Mouse (Mus musculus): ENCODE results near the gene Gipc3.

Gene Gipc3

DNA sequence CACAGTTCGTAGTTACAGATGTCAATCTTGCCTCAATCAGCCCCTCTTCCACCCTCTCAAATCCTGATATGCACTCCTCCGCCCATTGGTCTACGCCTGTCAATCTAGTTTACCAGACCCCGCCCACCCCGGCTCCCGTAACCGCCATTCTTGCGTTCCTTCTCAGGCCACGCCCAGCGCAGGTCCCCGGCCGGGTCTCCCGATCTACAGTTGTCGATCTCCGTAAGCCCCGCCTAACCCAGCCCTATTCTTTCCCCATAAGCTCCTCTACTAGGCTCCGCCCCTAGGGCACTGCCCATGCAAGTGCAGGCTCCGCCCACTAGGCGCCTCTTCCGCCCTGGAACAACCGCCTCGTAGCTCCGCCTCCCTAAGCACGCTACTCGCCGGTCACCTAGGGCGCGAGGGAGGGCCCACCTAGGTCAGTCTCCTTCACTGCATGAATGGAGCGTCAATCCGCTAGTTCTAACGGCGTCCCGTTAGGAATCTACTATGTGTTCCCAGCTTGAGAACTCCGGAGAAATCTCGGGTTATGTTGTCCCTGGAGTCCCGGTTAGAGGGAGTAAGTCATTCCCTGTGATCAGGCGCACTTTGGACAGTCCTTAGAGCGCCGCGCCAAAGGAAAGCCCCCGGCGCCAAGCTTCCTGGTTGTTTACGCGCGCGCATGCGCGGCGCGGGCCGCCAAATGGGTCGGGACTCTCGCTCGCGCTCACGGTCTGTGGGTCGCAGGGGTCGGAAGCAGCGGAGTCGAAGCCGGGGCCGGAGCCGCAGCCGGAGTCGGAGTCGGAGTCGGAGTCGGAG is 22.3 kb downstream of the Gipc3 start, which contains the start of gene Cactin:
Gene Cactin (plus strand): TSS at position 554 of the 798 bp plus-strand sequence.
- DNase-seq (ENCODE audit: low spot score): peak; percentile 96

DNA sequence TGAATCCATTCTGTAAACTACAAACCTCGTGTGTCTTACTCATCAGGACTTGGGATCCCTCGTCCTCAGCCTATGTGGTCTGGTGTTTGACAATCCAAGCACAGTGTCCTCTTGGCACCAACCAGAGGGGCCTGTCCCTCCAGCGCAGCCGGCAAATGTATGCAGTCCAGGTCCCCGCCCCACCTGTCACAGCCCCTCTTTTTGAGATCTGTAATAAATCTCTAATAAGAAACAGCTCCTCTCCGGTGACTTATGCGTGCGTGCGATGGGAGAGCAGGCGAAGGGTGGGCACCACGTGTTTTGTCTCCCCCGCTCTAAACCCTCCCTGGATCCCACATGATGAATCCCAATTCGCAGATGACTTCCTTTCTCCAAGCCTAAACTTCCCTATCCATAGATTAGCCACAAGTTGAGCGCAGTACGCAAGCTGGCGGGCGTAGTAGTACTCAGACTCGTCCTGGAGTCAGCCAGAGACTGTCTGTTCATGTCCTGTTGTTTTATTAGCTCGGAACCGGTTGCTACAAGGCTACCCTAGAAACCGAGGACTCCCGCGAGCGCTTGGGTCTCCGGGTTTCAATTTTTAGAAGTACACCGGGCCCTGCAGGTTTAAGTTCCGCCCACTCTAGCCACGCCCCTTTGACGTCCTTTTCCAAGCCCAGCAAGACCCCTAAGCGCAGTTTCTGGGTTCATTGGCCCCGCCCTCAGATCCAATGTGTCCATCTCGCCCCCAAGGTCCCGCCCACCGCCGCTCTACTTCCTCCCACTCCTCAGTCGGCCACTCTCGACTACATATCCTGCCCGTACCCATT is 23.1 kb downstream of the Gipc3 start:
- no peak for DNase-seq (ENCODE audit: low spot score)

DNA sequence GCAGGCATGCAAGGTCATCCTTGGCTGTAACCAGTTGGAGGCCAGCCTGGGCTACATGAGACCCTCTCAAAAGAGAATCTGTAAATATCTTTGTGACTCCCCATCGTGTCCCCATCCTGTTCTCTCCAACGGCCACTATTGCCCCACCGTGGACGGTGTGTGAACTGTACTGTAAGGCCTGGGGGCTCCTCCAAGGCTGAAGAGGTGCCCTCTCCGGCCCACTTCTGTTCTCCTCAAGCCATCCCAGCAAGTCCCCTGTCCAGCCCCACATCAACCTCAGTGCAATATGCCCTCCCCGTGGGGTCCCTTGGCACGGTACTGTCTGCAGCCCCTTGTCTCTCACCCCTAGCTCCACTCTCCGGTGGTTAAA is 23.8 kb downstream of the Gipc3 start:
- no peak for DNase-seq (ENCODE audit: low spot score)

DNA sequence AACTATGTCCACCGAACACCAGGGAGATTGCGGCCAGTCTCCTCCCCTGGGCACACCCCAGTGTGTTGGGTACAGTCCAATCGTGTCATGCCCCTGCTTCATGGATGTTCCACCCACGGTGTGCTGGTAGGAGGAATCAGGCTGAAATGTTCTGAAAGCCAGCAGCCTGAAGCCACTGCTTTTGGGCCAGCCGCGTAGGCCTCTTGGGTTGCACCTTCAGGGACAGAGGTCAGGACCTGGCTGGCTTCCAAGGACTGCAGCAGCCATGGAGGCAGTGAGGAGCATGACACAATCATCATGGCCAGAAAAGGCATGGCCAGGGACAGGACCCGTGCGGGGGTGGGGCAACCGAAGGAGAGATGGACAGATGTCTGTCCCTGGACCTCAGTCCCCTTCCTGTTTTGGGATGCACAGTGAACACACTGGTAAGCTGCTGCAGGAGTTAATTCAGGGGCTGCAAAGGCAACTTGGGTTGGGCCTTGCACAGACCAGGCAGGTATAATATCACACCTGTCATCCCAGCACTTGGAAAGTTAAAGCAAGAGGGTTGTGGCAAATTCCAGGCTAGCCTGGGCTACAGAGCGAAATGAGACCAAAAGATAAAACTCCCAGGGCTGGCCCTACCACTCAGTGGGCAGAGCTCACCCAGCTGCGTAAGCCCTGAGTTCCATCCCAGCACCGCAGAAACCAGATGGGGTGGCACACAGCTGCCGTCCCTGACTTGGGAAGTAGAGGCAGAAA is 24.3 kb downstream of the Gipc3 start:
- DNase-seq (ENCODE audit: low spot score): no peak

DNA sequence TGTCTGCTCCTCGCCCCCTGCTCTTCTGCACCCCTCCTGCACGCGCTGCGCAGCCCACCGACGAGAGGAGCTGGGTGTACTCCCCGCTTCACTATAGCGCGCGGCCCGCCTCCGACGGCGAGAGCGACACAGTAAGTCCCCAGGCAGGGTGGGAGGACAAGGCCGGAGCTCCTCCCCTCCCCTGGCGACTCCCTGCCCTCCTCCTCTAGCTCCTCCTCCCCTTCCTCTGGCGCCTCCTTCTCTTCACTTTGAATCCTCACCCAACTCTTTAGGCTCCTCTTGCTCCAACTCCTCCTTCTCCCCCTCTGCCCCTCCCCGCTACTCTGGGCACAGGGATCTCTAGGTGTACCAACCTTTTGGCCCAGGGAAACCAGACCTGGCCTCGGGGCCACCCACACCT is 25.8 kb downstream of the Gipc3 start:
- DNase-seq (ENCODE audit: low spot score): no peak

DNA sequence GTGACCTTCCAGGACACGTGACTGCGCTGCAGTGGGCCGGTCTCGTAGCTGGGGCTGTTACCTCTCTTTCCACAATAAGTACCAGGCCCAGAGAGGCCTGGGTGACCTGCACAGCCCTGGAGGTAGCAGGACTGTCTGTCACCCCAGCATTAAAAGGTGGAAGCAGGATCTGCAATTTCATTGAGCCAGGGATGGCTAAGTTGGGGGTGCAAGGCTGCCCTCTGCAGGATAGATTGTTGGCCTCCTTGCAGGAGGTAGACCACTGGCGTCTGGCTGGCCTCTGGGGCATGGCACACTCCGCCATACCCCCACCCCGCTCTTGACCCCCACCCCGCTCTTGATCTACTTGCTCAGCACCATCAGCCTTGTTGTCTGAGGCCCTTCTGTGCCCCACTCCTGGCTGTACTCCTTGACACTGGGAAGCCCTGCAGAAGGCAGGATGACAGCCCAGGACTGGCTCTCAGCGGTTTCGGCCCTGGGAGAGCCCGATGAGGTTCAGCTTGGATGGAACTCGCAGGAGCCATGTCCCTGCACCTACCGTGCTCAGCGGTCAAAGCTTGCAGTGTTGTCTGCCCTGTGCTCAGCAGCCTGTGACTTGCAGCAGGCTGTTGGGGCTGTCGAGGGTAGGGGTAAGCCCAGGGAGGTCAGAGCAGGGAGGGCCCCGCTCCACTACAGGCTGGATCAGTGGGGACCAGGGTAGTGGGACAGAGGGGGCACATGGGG is 26.6 kb downstream of the Gipc3 start:
- DNase-seq (ENCODE audit: low spot score): no peak

DNA sequence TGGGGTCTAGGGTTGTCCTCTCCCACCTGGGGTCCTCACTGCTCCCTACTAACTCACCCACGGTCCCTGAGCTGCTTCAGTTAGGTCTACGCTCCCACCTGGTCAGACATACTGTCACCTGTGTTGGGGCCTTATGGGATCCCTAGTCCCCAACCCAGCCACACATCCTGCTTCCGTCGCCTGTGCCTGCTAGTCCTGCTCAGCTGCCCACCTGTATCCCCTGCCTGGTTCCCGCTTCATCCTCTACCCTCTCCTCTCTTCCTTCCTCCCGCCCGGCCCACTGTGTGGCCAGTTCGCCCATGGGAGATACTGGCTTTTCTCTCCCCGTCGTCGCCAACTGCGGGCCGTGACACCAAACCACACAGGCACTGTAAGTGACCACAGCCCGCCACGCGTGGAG is 27.5 kb downstream of the Gipc3 start:
- DNase-seq (ENCODE audit: low spot score): no peak

DNA sequence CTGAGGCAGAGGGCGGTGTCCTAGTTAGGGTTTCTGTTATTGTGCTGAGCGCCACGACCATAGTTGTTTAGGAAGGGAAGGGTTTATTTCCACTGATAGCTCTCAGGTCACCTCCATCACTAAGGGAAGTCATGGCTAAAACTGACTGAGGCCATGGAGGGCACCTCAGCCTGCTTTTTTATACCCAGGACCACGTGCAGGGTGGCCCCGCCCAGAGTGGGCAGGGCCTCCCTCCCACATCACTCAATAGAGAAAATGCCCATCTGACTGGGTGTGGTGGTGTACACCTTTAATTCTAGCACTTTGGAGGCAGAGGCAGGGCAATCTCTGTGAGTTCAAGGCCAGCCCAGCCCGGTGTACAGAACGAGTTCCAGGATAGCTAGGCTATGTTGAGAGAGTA is 28.9 kb downstream of the Gipc3 start:
- no peak for DNase-seq (ENCODE audit: low spot score)

DNA sequence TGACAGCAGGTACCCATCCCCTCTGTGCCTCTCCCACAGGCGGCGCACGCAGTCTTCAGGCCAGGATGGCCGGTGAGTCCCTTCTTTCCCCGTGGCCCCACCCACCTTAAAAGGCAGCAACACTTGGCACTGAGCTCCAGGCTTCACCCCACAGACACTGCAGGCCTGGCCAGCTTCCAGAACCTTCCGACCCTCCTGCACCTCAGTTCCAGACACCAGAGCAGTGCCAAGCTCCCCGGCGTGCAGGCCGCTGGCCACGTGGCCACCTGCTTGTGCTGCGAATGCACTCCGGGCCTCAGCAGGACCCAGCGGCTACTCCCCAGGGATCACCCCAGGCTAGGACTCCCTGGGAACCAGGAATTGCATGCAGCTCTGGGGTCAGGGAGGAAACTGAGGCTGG is 29.5 kb downstream of the Gipc3 start:
- DNase-seq (ENCODE audit: low spot score): no peak

DNA sequence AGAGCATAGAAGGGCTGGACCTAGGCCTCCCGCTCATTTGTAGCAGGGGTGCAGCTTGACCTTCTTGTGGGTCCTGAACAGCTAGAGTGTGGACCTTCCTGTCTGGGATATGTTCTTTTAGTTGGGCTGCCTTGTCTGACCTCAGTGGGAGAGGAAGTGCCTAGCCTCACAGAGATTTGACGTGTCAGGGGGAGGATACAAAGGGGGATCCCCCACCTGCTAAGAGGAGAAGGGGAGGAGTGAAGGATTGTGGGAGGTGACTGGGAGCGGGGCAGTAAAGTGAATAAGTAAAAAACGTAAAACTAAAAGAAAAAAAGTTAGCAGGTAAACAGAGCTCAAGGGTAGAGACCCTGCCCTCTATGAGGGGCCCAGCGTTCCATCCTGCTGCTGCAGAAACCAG is 33.5 kb downstream of the Gipc3 start:
- DNase-seq (ENCODE audit: low spot score): no peak

DNA sequence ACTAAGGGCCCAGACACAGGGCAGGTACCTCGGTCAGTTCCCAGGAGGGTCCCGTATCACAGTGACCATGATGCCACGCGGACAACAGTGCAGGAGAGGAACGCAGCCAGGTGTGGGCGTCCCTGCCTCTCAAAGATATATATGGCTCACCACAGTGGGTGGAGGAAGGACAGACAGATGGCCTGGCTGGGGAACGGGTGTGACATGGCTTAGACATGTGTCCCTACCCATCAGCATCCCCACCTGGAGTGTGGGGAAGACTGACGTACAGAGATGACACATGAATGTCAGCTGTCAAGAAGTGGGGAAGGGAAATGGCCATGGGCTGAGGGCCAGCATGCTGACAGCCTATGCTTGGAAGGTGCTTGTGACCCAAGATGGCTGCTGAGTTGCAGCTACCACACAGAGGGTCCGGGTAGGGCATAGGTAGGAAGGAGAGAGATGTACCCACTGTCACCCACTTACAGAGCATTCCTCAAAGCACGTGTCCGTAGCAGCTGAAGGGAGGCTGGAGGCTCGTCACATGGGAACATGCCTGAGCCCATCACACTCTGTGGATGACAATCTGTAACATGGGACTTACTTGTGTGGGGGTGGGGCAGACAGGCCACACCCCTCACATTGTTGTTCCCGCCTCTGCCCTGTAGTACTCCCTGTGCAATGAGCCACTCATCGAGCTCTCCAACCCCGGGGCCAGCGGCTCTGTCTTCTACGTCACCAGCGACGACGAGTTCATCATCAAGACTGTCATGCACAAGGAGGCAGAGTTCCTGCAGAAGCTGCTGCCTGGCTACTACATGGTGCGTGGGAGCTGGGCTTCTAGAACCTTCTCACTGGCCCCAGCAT is 36.0 kb downstream of the Gipc3 start:
- no peak for DNase-seq (ENCODE audit: low spot score)

DNA sequence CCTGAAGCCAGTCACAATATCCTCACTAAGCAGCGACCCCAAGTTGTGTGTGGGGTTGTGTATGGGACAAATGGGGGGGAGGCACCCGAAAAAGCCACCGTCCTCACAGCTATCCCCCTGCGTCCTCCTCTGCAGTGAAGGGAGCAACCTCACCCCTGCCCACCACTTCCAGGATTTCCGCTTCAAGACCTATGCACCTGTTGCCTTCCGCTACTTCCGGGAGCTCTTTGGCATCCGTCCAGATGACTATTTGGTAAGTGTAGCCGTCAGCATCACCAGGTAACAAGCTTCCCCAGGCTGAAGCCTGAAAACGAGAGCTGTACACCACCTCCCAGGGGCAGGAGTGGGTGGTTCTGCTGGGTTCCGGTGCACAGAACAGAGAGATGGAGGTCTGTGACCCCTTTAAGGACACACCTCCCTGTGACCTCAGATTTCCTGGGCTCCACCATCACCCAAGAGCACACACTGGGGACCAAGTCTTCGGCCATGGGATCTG is 36.8 kb downstream of the Gipc3 start:
- DNase-seq (ENCODE audit: low spot score): no peak

DNA sequence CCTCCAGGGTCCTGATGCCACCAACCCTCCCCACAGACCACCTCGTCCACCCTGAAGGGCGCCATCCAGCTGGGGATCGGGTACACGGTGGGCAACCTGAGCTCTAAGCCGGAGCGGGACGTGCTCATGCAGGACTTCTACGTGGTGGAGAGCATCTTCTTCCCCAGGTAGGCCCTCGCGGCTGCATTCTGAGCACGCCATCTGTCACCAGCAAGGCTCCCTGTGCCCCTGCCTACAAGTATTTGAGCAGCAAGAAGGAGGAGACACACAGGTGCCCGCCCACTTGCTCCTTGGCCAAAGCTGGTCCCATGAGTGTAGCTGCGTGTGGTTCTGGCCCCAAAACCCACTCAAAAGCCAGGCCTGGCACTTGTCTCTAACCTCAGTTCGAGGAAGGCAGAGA is 37.4 kb downstream of the Gipc3 start:
- no peak for DNase-seq (ENCODE audit: low spot score)

DNA sequence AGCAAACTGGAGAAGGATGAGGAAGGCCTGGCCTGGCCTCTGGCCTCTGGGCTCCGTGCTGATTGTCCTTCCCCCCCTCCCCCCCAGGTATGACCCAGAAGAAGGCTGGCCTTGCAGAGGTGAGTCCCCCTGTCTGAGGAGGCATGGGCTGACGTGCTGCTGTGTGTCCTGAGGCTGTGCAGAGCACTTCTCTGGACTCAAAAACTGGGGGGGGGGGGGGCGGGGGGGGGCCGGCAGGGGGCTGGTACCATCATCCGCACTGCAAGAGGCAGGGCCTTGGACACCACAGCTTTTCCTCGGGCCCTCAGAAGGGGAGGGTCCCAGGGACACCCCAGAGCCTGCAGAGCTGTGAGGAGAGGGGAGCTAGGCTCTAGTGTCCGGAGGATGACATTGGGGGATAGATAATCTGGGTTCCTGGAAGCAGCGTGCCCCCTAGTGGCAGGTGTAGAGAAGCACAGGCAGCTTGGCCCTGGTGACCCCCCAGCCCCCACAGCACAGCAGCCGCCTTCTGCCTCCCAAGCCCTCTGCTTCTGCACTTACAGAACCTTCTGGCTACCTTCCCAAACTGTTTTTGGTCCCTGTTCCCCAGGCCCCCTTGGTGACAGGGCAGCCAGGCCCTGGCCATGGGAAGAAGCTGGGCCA is 38.3 kb downstream of the Gipc3 start:
- no peak for DNase-seq (ENCODE audit: low spot score)

DNA sequence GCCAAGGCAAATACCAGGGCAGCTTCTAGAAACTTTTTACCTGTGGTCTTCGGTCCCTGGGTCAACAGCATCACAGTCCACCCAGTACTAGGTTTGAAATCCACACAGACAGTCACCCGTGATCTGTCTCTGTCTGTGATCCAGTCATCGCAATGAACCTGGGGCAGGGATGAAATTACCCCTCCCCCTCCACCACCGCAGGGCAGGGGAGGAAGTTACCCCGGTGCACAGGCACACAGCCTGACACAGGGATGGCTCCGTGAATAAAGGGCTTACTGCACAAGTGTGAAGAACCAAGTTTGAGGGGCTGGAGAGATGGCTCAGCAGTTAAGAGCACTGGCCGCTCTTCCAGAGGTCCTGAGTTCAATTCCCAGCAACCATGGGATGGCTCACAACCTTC is 39.3 kb downstream of the Gipc3 start:
- no peak for DNase-seq (ENCODE audit: low spot score)

DNA sequence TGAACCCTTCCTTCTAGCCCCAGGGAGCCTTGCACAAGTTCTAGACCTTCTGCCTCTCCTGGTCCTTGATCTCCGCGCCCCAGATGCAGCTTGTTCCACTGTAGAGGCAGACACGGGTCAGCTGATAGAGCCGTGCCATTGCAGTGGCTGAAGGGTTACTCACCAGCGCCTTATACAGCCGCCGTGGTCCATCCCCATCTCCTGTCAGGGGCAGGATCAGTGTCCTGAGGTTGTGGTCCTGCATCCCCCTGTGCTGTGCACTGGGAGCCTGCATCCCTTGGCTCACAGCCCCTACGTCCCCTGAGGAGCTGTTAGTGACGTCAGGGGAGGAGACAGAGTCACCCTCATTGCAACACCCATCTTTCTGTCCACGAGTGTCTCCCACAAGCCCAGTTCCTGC is 39.8 kb downstream of the Gipc3 start:
- no peak for DNase-seq (ENCODE audit: low spot score)

DNA sequence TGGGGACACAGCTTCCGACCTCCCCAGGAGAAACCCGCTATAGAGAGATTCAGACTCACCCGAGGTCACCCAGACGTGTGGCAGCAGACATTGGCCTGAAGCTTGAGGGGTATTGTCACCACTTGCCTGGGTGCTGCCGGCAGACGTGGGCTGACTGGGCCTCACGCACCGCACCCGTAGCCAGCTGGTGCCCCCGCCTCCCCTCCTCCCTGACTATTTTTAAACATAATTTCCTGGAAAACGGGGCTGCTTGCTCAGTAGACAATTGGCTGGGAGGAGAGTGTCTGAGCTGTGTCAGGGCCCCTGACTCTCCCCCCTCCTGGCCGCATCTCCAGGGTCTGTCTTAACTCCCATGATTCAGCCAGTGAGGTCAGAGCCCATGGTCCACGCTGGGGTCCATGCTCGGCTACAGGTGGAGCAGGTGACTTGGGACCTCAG is 40.3 kb downstream of the Gipc3 start:
- DNase-seq (ENCODE audit: low spot score): no peak

DNA sequence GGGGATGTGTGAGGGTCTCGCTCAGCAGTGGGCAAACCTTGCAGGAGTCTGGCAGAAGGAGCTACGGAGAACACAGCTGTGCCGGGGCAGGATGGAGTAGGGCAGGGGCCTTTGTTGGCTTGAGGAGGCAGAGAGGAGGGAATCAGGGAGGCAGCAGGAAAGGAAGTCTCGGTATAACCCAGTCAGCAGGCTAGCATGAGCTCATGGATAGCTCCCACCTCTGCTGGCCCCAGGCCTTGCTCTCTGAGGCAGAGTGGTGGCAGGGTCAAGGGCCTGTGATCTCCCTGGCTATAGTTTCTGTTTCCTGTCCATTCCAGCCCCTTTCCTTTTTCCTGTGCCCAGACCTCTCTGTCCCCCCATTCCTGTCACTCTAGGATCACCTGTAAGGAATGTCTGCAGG is 40.8 kb downstream of the Gipc3 start:
- DNase-seq (ENCODE audit: low spot score): no peak

DNA sequence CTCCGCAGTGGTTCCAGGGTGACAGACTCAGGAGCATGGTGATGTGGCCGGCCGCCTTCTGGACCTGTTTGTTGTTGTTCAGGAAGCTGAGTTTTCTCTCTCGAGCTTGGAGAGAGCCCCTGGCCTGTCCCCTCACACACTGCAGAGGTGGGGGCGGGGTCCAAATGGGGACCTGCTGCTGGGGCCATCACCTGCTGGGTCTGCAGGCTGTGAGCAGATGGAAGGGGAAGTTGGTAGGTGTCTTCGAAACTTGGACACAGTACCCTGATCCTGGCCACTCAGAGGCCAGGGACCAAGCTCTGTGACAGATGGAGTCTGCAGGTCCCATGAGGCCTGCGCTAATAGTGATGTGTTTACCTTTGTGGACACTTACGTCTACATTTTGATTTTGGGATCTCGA is 41.7 kb downstream of the Gipc3 start:
- no peak for DNase-seq (ENCODE audit: low spot score)

DNA sequence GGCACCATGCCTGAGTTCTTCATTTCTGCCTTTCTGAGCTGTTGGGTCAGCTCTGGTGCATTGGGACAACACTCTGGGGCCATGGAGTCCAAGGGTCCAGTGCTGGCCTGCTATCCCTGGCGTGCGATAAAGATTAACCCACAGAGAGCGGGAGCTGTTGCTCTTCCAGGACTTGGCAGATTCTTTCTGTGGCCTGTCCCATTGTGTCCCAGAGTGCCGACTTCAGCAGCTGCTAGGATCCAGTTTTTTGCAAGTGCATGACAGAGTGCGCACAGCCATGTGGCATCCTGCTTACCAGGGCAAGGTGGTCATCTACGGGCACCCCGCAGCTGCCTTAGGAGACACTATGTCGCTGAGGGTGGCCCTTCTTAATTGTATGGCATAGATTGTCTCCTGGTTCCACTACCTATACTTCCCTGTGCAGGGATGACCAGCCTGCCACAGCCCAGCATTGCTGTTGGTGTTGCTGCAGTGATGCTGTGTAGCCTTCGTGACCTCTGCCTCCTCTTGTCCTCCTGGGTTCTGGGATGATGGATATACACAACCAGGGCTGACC is 42.6 kb downstream of the Gipc3 start:
- DNase-seq (ENCODE audit: low spot score): no peak
